Mouse (Mus musculus) adrenal gland, postnatal 36 days (tissue): Measurements from ENCODE around the gene Ptprn. TPM values are rescaled to one million over a fixed set of nuclear protein-coding genes. Genes with fewer than 3 reads are reported as not detected.

Experiments used
- DNase-seq, 2 experiments: peaks; one replicate each; pipeline ENCODE4 v3.0.0; 2021; ENCODE audit warnings: mixed read lengths in 1 of 2
- long read RNA-seq, 2 experiments: library from polyadenylated mRNA; stranded (forward); transcript quantifications; one replicate each; pipeline ENCODE4 v2.0.0; 2021; ENCODE audit warnings: borderline sequencing depth in 2 of 2
- total RNA-seq, 2 experiments: library from RNA; stranded (reverse); gene quantifications; 2 replicates each; pipeline ENCODE4 v1.2.3; 2021

Ptprn gene
- 10 to 100 TPM; 38.2 to 54.2 TPM for total RNA-seq
- long read RNA-seq, experiment 1, transcript Ptprn-201 (23 exons, 3,554 nt), result major isoform, 8 of 44 reads
- long read RNA-seq, experiment 1, partial matches to known transcripts, result 35 of 44 reads
- long read RNA-seq, experiment 1, other reads (novel, unspliced or antisense), result 1 of 44 reads
- long read RNA-seq, experiment 2, transcript Ptprn-201 (23 exons, 3,554 nt), result major isoform, 33 of 59 reads
- long read RNA-seq, experiment 2, partial matches to known transcripts, result 16 of 59 reads
- long read RNA-seq, experiment 2, other reads (novel, unspliced or antisense), result 10 of 59 reads

DNA sequence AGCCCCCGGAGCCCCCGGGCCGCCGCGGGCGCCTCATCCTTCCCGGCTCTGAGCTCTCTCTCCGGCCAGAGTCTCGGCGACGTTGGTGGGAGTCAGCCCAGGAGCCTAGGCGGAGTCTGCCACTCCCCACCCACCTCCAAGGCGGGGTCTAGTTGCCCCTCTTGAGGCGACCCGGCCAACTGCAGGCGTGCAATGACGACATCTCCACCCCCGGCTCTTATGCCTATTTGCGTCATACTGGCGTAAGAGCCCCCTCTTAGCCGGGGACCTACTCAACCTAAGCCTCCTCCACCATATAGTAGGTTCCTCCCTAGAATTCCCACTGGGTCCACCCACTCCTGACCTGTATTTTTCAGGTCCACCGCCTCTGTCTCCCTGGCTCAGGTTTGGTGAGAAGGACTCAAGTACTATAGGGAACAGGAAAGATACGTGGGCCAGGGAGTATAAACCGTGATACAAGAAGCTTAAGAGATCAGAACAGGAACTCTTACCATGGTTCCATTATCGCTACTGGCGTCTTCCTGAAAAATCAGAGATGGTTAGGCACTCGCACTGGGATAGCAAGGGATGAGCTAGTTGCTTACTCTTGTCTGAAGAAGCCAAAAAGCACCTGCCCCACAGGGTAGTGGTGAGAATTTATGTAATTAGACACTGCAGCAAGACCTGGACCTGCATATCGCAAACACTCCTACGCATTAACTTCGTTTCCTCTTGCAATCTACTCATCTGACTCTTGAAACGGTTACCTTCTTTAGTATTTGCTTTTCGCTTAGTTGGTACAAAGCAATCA is at the start of gene Ptprn:
Ptprn (minus strand) TSS at position 412 of the 790 bp plus-strand sequence.
- no peak for DNase-seq

DNA sequence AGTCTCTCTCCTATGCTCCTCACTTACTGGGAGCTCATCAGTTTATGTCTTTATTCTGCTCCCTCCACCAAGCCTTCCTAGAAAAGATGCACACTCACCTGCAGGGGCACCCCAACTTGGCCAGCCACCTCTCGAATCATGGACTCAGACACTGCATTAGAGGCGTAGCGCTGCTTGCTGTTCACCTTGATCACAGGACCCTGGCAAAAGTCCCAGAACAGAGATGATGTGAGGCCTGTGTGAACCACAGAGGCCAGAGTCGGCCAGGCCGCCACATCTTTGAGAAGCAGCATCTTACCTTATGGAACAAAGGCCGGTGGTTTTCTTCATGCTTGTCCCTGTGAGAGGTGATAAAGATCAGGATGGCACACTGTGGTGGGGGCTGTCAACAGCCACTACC is 47.4 kb upstream of the Ptprn start:
- no peak for DNase-seq

DNA sequence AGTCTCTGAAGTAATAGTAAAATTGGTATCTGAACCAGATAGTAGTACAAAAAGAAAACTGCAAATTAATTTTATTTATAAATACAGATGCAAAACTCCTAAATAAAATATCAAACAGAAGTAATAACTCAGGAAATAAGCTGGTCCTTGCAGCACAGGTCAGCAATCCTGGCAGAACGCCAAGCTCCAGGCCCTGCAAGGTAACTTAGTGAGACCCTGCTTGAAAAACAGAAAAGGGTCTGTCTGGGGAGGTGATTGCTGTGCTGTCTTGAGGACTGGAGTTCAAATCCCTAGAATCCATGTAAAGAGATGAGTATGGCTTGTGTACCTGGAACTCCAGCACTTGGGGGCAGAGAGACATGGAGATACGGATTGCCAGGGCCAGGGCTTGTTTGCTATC is 40.4 kb upstream of the Ptprn start:
- no peak for DNase-seq

DNA sequence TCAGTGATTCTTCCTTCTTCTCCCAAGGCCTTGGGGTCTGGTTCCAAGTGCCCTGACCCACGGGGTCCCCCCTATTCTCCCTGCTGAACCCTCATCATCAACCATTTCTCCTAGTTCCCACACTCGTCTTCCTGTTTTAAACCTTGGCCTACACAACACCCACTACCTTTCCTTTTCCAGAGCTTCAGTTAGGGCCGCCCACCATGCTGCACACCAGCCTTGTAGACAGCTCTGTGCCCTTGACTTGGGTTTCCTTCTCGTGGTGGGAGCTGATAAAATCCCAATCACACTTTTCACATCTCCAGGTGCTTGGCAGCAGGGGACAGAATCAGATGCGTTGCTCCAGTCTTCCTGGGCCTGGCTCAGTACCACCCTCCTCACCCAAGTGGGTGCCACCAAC is 30.0 kb upstream of the Ptprn start:
- DNase-seq, result no peak

DNA sequence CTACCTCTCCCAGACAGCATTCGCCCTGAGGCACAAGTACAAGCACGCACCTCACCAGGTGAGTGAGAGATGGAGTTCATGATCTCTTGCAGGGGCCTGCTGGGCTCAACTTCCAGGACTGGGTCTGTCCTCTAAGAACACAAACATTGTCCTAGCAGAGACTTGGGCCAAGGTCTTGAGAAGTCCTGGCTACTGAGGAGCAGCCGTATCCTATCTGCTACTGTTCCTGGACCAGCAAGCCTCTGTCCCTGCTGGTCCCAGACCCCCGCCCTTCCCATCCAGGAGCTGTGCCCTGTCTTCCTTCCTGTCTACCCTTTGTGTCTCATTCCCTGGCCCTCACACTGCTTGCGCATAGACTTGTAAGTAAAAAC is 29.0 kb upstream of the Ptprn start:
- no peak for DNase-seq

DNA sequence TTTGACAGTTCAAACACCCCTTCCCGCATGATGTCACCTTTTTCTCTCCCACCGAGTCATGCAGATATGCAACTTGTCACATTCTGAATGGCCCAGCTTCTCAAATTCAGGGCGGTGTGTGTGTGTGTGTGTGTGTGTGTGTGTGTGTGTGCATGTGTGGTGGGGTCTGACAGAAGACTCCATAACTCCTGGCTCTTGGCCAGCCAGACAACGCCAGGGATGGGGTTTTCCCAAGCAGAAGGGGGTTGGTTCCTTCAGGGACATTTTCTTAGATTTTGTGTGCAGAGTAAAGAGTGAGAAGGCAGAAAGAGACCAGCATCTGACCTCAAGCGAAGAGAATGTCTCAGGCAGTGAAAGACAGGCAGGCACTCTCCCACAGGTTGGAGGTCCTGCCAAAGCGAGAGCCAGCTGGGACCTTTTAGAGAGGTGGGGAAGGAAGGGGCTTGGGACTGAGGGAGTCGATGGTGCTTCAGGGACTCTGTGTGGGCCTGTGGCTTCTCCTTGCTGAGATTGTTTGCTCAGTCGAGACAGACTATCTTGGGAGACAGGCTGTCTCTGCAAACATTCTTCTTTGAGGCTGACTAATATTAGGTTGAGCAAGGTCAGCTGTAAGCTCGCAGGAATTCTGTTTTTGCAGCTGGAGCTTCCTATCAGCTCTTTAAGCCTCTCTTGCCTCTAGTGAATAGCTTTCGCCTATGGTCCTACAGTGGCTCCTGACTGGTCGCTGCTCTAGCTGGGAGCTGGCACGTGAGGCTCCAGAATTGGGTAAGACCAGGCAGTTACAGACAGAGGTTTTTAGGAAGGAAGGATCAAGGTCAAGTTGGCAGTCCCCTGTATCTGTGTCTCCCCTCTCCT is 28.4 kb upstream of the Ptprn start:
- peak; percentile 8 to 17 for DNase-seq

DNA sequence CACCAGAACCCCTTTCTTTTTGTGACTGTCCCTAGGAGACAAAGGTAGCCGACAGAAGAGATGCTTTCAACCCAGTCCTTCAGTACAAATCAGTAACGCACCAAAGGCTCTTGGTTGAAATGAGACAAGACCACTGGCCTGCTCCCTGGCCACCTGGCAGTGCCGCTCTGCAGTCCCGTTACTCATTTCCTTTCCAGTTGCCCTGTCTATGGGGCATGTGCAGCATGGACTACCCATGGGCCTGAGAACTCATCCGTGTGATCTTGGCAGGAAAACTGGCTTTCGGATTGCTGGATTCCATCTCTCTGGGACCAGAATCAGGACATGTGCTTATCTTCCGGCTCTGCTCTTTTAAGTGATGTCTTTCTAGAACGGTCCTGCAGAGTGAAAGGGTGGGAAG is 27.0 kb upstream of the Ptprn start:
- no peak for DNase-seq

DNA sequence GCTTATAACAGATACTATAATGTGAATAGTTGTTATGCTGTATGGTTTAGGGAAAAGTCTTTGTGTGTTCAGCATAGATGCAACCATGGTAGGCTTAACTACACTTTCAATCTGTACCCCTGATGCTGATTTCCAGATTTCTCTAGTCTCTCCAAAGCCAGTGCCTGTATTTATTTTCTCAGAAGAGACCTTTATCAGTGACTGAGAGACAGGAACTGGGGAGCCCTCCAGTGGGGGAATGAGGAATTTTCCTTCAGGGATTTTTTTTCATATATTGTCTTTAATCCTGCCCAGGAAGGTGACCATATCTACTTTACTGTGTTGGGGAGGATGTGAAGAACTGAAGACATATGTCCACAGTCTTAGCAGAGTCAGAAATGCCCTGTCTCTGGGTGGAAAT is 26.3 kb upstream of the Ptprn start:
- peak; percentile 5 to 44 for DNase-seq

DNA sequence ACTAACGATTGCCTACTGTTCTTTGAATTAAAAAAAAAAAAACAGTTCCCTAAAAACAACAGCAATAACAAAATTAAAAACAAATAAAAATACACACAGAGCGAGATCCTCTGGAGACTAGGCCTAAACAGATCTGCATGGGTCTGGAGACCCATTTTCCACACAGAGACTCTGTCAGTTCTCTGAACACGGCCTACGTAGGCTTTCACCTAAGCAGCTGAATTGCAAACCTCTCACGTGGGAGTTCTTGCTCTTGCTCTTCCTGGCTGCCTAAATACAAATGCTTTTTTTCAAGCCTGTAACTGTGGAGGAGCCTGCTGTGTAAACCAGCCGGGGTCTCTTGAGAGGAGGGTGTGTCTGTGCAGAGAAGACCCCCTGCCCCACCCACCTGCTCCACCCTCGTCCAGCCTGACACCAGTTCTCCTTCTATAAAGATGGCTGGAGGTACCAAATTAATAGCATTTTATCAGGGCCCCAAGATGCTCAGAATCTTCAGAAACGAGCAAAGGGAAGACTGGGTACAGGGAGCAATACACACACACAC is 25.7 kb upstream of the Ptprn start:
- no peak for DNase-seq

DNA sequence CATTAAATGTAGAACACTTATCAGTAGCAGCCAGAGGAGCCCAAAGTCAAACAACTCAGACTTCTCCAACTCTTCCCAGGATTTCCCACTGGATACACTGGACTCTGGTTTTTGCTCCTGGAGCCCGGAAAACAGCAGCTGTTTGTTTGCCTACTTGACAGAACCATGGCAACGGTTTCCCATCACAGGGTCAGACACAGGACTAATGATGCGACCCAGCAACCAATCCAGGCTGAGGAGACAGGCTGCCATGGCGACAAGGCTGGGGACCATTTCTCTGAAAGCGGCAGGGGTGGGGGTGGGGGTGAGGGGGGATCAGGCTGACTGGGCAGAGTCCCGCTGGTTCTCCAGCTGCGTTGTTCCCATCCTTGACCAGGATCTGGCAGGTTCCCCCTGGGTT is 25.1 kb upstream of the Ptprn start:
- no peak for DNase-seq

DNA sequence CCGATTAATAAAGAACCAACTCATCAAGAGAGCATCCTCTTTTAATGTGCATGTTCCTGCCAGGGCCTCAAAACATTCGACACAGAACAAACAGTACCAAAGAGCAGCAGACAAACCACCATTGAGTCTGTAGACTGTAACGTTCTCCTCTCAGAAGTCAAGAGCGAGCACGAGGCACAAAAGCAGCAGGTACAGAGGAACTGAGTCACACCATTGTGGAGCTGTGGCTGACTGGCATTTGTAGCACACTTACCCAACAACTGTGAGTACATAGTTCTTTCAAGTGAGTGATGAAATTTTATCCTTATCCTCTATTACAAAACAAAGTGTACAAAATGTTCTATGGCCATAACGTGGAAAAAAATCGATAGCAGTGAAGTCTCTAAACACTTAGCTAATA is 20.6 kb upstream of the Ptprn start:
- DNase-seq, result no peak

DNA sequence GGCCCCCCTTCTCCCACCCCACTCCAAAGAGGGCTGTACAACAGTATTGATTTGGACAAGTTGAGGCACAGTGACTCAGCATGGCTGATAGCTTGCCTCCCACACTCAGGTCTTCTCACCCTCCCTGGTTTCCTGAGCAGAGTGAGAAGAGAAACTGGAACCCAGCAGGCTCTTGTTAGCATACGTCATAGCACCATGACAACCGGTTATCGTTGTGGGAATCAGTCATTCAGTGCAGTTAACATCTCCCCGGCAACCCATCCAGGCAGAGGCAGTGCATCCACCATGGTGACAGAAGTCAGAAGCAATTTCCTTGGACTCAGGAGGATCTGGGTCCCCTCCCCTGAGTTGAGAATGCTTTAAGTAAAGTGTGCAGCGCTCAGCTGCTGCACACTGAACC is 18.7 kb upstream of the Ptprn start:
- DNase-seq, result no peak

DNA sequence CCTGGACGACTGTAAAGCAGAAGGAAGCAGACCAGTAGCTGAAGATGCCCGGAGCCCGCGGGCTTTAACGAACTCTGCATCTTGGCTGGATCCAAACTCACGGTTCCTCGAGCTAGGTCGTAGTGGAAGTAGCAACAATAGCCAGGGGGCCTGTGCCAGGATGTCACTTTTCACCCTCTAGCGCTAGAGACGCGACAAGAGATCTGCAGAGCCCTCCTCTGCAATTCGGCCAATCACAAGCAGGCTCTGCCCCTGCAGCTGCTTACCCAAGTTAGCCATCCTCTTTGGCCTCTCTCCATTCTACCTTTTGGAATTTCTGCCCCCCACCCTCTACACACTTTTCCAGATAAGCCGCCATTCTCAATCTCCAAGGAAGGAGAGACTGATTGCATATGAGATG is 13.9 kb upstream of the Ptprn start, which contains the start of gene Resp18:
Resp18 (minus strand) TSS at position 188 of the 400 bp plus-strand sequence.
- DNase-seq, result no peak

DNA sequence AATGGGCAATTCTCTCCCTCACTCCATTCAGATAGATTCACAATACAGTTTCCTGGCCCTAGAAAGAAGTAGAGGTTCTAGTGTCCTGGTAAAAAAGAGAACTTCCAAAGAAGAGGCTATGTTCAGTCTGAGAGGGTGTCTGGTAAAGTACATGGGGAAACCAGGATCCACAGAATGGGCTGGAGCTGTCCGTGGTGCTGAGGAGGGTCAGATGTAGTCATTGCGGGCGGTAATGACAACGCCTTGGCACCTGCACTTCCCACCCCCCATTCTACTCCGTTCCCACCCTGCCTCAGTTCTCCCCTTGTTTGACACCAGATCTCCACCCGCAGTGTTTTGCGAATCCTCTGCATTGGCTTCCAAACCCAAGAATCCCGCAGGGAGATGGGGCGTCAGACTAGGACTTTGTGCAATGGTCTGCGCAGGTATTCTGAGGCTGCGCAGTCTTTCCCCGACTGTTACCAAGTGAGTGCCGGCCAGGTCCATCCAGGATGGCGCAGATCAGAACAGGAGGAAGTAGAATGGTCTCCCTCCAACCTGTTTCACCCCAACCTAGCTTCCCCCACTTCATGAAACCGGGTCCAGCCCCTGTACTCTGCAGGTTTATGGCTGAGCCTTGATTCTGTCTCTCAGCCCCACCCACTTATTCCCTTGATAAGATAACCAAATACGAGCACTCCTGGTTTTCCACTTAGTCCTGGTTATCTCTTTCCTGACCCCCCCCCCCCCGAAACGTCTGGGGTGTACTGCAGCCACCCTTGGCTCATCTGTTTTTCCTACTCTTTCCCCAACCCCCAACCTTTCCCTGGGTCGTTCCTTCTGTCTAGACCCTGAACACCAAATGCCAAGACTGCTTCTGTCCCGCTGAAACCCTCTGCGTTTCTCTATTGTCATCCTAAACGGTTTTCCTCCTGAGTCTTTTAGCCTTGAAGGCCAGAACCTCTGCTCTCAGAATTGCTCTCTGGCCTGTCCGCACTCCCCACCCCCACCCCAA is 13.2 kb upstream of the Ptprn start:
- DNase-seq, result peak; percentile 72 to 81

DNA sequence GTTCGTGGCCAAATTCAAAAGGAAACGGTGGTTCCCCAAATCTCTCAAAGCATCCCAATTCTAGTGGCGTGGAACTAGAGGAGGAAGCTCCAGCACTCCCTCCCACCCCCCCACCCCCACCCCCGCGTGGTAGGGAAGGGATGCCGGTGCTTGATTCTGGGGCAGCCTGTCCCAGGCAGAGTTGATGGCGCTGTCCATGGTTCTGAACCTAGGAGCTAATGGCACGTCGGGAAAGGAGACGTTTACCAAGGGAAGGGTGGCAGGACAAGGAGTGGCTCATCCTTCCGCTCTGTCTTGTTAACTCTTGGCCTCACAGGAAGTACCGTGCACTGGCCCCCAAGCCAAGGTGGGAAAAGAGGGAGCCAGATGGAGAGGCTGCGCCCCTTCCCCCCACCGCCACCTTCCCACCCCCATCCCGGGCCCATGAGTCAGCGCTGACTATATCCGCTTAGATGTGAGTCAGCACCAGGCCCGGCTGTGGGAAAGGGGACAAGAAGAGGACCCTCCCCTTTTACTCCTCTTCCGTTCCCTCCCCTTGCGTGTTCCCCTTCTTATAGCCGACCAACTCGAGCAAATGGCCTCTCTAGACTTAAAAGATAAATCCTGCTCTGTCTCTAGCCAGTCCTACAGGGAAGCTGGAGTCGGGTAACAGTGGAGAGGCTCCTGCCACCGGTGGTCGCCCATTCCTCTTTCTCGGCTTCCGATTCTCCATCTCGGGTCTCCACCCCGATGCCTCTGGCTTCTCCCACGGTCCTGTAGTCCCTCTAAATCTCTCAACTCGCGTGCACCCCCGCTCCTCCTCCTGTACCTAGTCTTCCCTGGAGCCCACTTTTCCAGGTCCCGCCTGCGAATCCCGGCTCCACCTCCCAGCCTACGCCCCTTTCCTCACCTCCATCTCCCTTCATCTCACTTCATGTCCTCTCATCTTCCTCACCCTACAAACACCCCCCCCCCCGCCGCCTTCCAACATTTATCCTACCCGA is 1.0 kb downstream of the Ptprn start:
- DNase-seq, result peak; percentile 81

DNA sequence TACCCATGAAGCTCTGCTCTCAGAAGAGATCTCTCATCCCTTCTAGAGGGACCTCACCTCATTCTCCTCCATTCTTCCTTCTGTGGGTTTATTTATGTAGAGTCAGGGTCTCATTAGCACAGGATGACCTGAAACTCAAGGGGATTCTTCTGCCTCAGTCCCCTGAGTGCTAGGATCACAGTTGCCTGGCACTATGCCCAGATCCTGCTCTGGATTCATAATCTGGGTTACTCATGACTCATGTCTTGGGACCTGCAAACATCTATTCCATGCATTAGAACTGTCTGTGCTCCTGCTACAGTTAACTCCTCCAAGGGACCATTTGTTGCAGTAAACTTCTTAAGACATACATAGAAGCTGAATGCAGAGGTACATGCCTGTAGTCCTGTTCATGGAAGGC is 3.0 kb downstream of the Ptprn start:
- no peak for DNase-seq

DNA sequence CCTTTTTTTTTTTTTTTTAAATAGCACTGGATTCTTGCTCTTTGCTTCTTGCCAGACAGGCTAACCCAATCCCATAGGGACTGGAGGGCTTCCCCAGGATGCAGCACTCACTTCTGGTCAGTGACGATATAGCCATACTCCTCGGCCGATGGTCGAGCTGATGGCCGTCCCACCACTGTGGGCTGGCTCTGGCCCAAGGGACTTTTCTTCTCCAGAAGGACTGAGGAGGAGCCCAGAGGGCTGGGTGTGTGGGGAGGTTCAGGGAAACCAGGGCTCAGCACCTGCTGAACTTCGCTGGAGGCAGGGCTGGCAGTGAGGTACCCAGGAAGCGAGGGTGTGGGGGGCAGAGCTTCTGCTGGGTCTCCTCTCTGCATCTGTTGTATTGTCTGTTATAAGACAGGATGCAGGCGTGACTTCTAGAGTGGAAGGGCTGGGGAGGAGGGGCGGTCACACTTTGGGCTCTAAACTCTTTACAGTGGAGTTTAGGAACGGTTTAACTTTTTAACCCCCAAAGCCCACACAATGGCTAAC is 8.7 kb downstream of the Ptprn start:
- no peak for DNase-seq

DNA sequence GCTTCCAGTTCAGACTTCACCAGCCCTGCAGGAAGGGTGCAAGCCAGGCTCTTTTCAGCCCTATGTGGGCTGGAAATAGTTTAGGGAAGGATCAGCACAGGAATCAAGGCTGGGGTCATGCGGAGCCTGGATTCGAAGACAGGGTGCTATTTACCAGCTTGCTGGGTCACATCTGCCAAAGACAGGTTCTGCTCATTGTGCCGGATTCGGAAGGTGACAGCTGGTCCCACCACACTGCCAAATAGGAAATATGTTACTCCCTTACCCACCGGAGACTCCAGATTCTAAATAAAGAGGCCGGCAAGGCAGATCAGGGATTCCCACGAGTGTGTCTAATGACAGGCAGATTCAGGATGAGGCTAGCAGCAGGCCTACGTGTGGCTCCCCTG is 9.7 kb downstream of the Ptprn start:
- DNase-seq, result no peak

DNA sequence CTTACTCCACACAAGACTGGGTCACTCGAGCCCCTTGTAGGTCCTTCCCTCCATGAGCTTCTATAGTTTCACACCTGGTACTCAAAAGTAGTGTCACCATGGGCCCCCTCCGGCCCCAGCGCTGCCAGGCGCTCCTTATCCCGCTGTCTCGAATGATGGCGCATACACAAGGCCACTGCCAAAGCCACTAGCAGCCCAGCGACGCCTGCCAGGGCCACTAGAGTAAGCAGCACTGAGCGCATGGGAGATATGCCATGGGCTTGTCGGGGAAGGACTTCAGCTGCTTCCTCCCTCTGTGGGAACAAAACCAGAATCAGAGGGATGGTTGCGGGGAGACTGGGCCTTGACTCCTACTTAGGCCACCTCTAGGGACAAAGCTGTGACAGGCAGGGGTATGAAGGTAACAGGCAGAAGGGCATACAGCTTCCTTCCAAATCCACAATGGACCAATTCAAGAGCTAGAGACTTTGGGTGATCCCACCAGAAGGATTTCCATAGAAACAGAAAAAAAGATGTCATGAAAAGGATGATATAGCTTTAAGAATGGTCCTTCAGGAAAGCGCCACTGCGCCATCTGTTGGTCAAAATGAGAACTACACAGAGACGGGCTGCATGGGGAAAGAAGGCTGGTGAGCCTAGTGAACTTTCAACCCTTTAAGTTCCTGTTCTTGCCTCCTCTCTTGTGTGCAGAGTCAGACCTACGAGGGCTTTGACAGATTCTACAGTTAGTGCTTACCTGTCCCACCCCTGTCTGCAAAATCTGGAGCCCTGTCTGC is 10.3 kb downstream of the Ptprn start:
- peak; percentile 81 to 82 for DNase-seq
